Mouse (Mus musculus) c-Kit-positive CD71-negative TER-119-negative erythroid progenitor cells, embryonic 14.5 days (primary cell): Measurements from ENCODE around the gene Cars.
A peak's percentile ranks its signal among the peaks of the same experiment; 100 is the strongest.
"Not testable (repeated sequence)": the region's sequence is repeated elsewhere in the genome, so short reads cannot be mapped to it uniquely, and the experiment has no call there.

Experiments used
- DNase-seq: peaks from one replicate; pipeline ENCODE4 v3.0.0-alpha.2; 2013; ENCODE audit warnings: low read depth

Gene Cars

DNA sequence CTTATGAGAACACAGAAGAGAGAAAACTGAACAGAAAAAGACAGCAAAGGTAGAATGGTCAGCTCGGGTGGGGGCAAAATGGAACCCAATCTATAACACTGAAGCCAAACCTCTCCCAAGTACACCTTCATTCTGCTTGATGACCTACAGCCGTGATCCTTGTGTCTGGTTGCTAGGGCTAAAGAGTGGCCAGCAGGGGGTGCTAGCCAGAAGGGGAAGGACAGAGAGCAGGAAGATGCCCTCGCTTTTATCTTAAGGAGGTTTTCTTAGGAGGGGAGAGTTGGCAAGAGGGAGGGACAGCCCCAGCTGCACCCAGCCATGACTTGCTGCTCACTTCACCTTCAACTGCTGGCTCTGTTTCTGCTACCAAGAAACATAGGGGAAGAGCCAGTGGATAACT lies 15.9 kb downstream of the Cars start:
- peak; percentile 71 for DNase-seq

DNA sequence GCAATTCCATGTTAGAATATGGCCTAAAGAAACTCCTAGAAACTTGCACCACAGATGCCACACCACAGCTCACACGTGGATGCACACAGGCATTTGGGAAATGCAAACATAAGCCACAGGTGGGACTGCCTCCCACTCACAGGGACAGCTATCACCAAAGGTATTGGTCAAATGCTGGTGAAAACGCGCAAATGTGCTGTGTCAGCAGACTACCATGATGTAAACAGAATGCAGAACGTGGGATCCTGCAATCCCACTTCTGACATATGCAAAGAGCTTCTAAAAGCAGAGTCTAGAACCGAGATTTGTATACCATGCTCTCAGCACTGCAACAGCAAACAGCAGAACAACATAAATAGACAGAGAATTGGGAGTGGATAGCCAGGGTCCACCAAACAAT lies 16.9 kb downstream of the Cars start:
- no peak for DNase-seq

GRCm38 (mm10) chr7:143575751-143576150 lies 24.1 kb downstream of the Cars start:
- no peak for DNase-seq

- DNase-seq = peak; percentile 47
These were observed 34.2 kb downstream of the Cars start for GRCm38 (mm10) chr7:143565648-143566039.

DNA sequence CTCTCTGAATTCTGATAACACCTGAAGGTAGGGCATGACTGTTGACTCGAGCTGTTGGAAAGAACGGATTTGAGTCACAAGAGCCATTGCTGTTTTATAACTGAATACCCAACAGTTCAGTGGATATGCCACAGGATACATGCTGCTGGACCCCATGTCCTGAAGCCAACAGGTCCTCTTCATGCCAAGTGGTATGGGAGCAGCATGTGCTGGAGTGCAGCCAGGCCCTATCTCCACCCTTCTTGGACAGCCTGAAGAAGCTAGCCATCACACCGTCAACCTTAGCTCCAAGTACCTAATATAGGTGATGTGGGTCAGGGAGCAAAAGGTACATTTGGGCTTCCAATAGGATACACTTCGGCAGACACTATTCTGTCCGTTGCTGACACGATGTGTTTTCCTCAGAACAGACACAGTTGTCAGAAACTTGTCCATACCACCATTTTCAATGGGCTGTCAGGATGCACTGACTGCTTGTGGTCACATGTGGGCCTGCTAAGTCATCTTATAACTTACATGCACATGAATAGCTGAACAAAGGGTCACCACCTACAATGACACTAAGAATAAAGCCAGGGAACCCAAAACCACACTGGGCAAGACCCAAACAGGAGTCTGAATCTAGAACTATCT lies 34.8 kb downstream of the Cars start:
- DNase-seq = no peak

DNA sequence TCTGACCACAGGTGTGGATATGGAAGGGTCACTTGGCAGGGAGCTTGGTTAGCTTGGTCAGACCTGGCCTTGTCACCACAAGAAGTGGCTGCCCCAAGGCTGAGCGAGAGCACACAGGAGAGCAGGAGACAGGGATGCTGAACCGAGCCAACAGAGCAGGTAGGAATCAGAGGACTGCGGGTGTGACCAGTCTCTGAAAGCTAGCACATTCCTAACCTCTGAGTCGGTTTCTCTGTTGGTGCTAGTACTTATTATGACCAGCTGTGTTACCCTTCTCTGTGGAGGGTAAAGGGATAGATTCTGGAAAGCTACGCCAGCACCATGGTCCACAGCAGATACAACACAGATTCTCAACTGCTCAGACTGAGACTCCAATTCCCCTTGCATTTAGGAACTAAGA lies 36.1 kb downstream of the Cars start:
- DNase-seq = no peak

- DNase-seq = no peak
These were observed 42.3 kb downstream of the Cars start for GRCm38 (mm10) chr7:143557616-143558015.

- DNase-seq = no peak
These were observed 42.8 kb downstream of the Cars start for GRCm38 (mm10) chr7:143556964-143557610.

DNA sequence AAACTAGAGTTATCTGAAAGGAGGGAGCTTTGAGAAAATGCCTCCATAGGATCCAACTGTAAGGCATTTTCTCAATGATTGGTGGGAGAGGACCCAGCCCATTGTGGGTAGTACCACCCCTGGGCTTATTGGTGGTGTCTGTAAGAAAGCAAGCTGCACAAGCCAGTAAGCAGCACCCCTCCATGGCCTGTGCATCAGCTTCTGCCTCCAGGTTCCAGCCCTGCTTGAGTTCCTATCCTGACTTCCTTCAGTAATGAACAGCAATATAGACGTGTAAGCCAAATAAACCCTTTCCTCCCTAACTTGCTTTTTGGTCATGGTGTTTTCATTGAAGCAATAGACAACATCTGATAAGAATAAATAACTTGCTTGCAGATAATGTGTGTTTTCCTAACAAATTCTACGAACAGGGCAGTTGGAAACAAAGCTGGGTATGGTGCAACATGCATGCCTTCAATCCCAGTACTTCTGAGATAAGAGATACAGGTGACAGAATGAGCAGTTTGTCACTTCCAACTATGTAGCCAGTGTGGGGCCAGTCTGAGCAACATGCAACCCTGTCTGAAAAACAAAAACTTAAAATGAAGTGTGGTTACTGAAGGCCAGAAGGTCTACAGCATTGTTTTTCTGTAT lies 50.2 kb downstream of the Cars start:
- DNase-seq = no peak

GRCm38 (mm10) chr7:143548976-143549457 lies 50.9 kb downstream of the Cars start, which contains the start of gene Nap1l4:
Gene Nap1l4, minus strand, starts transcription at chr7:143549106.
- peak; percentile 98 for DNase-seq

GRCm38 (mm10) chr7:143548231-143548961 lies 51.5 kb downstream of the Cars start:
- no peak for DNase-seq

GRCm38 (mm10) chr7:143546554-143546953 lies 53.3 kb downstream of the Cars start:
- no peak for DNase-seq

- DNase-seq = no peak
These were observed 55.5 kb downstream of the Cars start for GRCm38 (mm10) chr7:143544368-143544767.

DNA sequence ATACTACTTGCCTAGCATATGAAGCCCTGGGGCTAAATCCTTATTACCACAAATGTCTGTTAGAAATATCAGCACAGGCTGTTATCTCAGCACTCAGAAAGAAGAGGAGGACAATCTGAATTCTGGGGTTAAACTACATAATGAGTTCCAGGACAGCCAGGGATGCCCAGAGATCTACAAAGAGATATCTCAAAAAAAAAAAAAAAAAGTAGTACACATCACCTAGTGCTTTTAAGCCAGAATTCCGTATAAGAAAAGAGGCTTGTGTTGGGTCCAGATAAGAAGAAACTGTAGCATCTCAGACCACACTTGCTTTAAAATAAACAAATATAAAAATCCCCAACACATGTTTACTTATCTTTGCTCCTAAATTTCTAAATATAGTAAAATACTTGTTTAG lies 61.2 kb downstream of the Cars start:
- no peak for DNase-seq

DNA sequence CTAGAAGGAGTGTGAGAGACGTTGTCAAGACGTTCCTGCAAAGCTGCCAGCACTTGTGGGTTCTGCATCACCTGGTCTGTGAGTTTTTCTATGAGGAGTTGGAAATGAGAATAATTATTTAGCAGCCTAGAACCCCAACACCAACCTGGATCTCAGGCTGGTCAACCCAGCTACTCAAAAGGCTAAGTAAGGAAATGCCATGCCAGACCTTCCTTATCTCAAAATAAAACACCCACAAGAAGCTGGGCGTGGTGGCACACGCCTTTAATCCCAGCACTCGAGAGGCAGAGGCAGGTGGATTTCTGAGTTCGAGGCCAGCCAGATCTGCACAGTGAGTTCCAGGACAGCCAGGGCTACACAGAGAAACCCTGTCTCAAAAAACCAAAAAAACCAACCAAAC lies 61.7 kb downstream of the Cars start:
- not testable (repeated sequence) for DNase-seq

DNA sequence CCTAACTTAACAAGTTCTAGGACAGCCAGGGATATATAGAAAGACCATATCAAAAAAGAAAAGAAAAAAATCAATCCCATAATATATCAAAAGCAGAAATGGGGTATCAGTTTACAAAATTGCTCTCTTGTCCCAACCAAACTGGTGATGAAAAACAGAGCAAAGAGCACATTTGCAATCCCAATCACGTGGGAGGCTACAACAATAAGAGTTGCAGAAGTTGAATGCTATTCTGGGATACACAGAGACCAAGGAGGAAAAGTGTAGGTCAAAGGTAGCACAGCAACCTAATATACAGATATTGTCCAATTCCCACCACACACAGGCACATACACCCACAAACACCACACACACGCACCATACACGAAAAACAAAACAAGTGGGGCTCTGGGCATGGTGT lies 63.6 kb downstream of the Cars start:
- no peak for DNase-seq

- no peak for DNase-seq
These were observed 66.6 kb downstream of the Cars start for GRCm38 (mm10) chr7:143533284-143533683.

DNA sequence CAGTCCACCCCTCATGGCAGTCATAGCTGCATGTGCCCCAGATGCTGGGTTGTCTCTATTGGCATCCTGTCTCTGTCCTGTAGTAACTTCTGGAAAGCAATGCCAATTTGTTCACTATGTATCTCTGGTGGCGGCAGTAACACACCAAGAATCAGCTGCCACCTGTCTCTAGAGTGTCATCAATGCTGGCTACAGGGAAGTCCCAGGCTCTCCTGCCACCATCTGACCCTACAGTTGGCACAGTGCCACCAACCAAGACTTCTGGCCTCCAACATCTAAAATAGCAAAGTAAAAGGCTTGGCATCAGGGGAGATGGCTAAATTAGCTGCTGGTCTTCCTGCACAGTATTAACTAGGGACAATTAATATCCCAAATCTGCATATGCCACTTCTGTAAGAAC lies 67.5 kb downstream of the Cars start:
- DNase-seq = no peak

DNA sequence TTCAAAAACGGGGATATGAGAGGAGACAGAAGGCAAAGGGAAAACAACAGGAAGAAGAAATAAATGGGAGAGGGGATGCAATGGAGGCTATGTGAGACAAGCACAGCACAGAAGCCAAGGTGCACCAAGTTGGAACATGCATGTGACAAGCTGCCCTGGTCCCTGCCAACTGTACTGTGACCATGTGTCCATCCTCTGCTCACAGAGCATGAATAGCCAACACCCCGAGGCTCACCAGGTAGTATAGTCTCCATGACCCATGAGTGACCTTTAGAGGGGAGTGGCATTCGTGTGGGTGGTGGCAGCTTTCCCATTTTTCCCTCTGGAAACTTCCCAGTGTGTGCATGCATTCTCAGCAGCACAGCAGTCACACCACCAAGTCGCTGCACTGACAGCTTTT lies 80.6 kb downstream of the Cars start:
- DNase-seq = no peak

- no peak for DNase-seq
These were observed 85.5 kb downstream of the Cars start for GRCm38 (mm10) chr7:143514416-143514768.

GRCm38 (mm10) chr7:143513763-143514415 lies 86.0 kb downstream of the Cars start:
- DNase-seq = no peak

- DNase-seq = no peak
These were observed 88.6 kb downstream of the Cars start for GRCm38 (mm10) chr7:143511335-143511712.
